Mouse (Mus musculus): ENCODE data around the gene Itgad.

GRCm38 (mm10) chr7:128206152-128206551 is 52.0 kb downstream of the Itgad start, which contains the start of gene Cox6a2:
- TF ChIP-seq CTCF (IDR thresholded peaks at IDR 0.05; ENCODE audit: low read depth) = no peak
- TF ChIP-seq EP300 (IDR thresholded peaks at IDR 0.05; ENCODE audit: low read depth) = peak; percentile 76; the same call in 1 of the 2 replicates

Data from heart, postnatal 0 days (tissue).